Mouse (Mus musculus): ENCODE results near the gene St6galnac5.

St6galnac5 gene

GRCm38 (mm10) chr3:152949233-152949777, 32.7 kb downstream of the St6galnac5 start:
- no peak for DNase-seq

- no peak for DNase-seq
Measured at GRCm38 (mm10) chr3:152948556-152948955, 33.5 kb downstream of the St6galnac5 start.

- DNase-seq, result no peak
Measured at GRCm38 (mm10) chr3:152947031-152947640, 34.9 kb downstream of the St6galnac5 start.

- no peak for DNase-seq
Measured at GRCm38 (mm10) chr3:152944766-152945165, 37.3 kb downstream of the St6galnac5 start.

- DNase-seq, result no peak
Measured at GRCm38 (mm10) chr3:152942985-152943384, 39.1 kb downstream of the St6galnac5 start.

GRCm38 (mm10) chr3:152941671-152942070, 40.4 kb downstream of the St6galnac5 start:
- DNase-seq, result no peak

GRCm38 (mm10) chr3:152936313-152936712, 45.7 kb downstream of the St6galnac5 start:
- DNase-seq, result no peak

- no peak for DNase-seq
Measured at GRCm38 (mm10) chr3:152933737-152934136, 48.3 kb downstream of the St6galnac5 start.

- no peak for DNase-seq
Measured at GRCm38 (mm10) chr3:152932544-152932943, 49.5 kb downstream of the St6galnac5 start.

- DNase-seq, result no peak
Measured at GRCm38 (mm10) chr3:152932096-152932495, 50.0 kb downstream of the St6galnac5 start.

- no peak for DNase-seq
Measured at GRCm38 (mm10) chr3:152931354-152931753, 50.7 kb downstream of the St6galnac5 start.

- peak; percentile 9 for DNase-seq
Measured at GRCm38 (mm10) chr3:152929788-152930281, 52.2 kb downstream of the St6galnac5 start.

GRCm38 (mm10) chr3:152929256-152929787, 52.7 kb downstream of the St6galnac5 start:
- no peak for DNase-seq

GRCm38 (mm10) chr3:152928287-152928975, 53.6 kb downstream of the St6galnac5 start:
- no peak for DNase-seq

GRCm38 (mm10) chr3:152926166-152926565, 55.9 kb downstream of the St6galnac5 start:
- no peak for DNase-seq

- DNase-seq, result no peak
Measured at GRCm38 (mm10) chr3:152925364-152925763, 56.7 kb downstream of the St6galnac5 start.

GRCm38 (mm10) chr3:152923530-152923929, 58.5 kb downstream of the St6galnac5 start:
- no peak for DNase-seq

- DNase-seq, result no peak
Measured at GRCm38 (mm10) chr3:152920365-152920764, 61.7 kb downstream of the St6galnac5 start.

- no peak for DNase-seq
Measured at GRCm38 (mm10) chr3:152919101-152919500, 62.9 kb downstream of the St6galnac5 start.

GRCm38 (mm10) chr3:152917579-152917978, 64.5 kb downstream of the St6galnac5 start:
- DNase-seq, result no peak

GRCm38 (mm10) chr3:152914376-152914775, 67.7 kb downstream of the St6galnac5 start:
- no peak for DNase-seq

GRCm38 (mm10) chr3:152913625-152914024, 68.4 kb downstream of the St6galnac5 start:
- no peak for DNase-seq

- no peak for DNase-seq
Measured at GRCm38 (mm10) chr3:152913150-152913549, 68.9 kb downstream of the St6galnac5 start.

All from cerebellum, adult 9-11 months (tissue).